Mouse (Mus musculus): ENCODE results near the gene Crisp4. TPM values are rescaled to one million over a fixed set of nuclear protein-coding genes. Genes with fewer than 3 reads are reported as not detected.

Gene Crisp4
- polyA plus RNA-seq, 1 experiment from 2014 or later = not detected

- H3K4me1 ChIP-seq (ENCODE audit: control insufficient read depth in 2 of 2, insufficient read depth in 2 of 2, low read length in 2 of 2) = no peaks in the 10 kb centered on the region
- ATAC-seq (ENCODE audit: insufficient number of reproducible peaks, insufficient read depth, low FRiP score, low read depth) = no peak
- no peaks in the 10 kb centered on the region for H3K27me3 ChIP-seq (ENCODE audit: control insufficient read depth, insufficient read depth, low read length)
- H3K4me3 ChIP-seq (ENCODE audit: control insufficient read depth in 1 of 2, insufficient read depth in 1 of 2, low read depth in 1 of 2, low read length in 2 of 2) = no peak overlapping the region
- H3K9ac ChIP-seq (ENCODE audit: low read length) = no peak overlapping the region
- no peaks in the 10 kb centered on the region for H3K9me3 ChIP-seq (ENCODE audit: control insufficient read depth, low read length)
- no peaks in the 10 kb centered on the region for H3K36me3 ChIP-seq (ENCODE audit: control insufficient read depth, insufficient read depth, low read length)
- H3K4me2 ChIP-seq (ENCODE audit: low read length) = no peak overlapping the region
- no peak overlapping the region for H3K27ac ChIP-seq (replicated peaks in 1 of 2; ENCODE audit: control insufficient read depth in 1 of 2, insufficient read depth in 1 of 2, low read depth in 2 of 2, low read length in 2 of 2)
Measured at GRCm38 (mm10) chr1:18148211-18148610, 2.5 kb upstream of the Crisp4 start.

GRCm38 (mm10) chr1:18131691-18132090 lies 14.0 kb downstream of the Crisp4 start:
- ATAC-seq (ENCODE audit: insufficient number of reproducible peaks, insufficient read depth, low FRiP score, low read depth) = no peak
- Histone ChIP-seq H3K27ac (replicated peaks in 1 of 2; ENCODE audit: control insufficient read depth in 1 of 2, insufficient read depth in 1 of 2, low read depth in 2 of 2, low read length in 2 of 2) (no peak overlapping the region), H3K27me3 (ENCODE audit: control insufficient read depth, insufficient read depth, low read length) (no peaks in the 10 kb centered on the region), H3K4me2 (ENCODE audit: low read length) (no peak overlapping the region), H3K36me3 (ENCODE audit: control insufficient read depth, insufficient read depth, low read length) (no peaks in the 10 kb centered on the region), H3K9ac (ENCODE audit: low read length) (no peak overlapping the region), H3K9me3 (ENCODE audit: control insufficient read depth, low read length) (no peaks in the 10 kb centered on the region), H3K4me3 (ENCODE audit: control insufficient read depth in 1 of 2, insufficient read depth in 1 of 2, low read depth in 1 of 2, low read length in 2 of 2) (no peak overlapping the region), H3K4me1 (ENCODE audit: control insufficient read depth in 2 of 2, insufficient read depth in 2 of 2, low read length in 2 of 2) (no peaks in the 10 kb centered on the region)
- WGBS = 49% methylated on average over 4 of the region's 4 CpGs

- Histone ChIP-seq H3K36me3 (ENCODE audit: control insufficient read depth, insufficient read depth, low read length) (no peaks in the 10 kb centered on the region), H3K4me1 (ENCODE audit: control insufficient read depth in 2 of 2, insufficient read depth in 2 of 2, low read length in 2 of 2) (no peaks in the 10 kb centered on the region), H3K4me2 (ENCODE audit: low read length) (no peak overlapping the region), H3K4me3 (ENCODE audit: control insufficient read depth in 1 of 2, insufficient read depth in 1 of 2, low read depth in 1 of 2, low read length in 2 of 2) (no peak overlapping the region), H3K27ac (replicated peaks in 1 of 2; ENCODE audit: control insufficient read depth in 1 of 2, insufficient read depth in 1 of 2, low read depth in 2 of 2, low read length in 2 of 2) (no peak overlapping the region), H3K9ac (ENCODE audit: low read length) (no peak overlapping the region), H3K27me3 (ENCODE audit: control insufficient read depth, insufficient read depth, low read length) (no peaks in the 10 kb centered on the region), H3K9me3 (ENCODE audit: control insufficient read depth, low read length) (no peaks in the 10 kb centered on the region)
- WGBS = 64% methylated on average over 4 of the region's 4 CpGs
- ATAC-seq (ENCODE audit: insufficient number of reproducible peaks, insufficient read depth, low FRiP score, low read depth) = no peak
Measured at GRCm38 (mm10) chr1:18129983-18130382, 15.7 kb downstream of the Crisp4 start.

- no peak overlapping the region for H3K4me2 ChIP-seq (ENCODE audit: low read length)
- no peaks in the 10 kb centered on the region for H3K4me1 ChIP-seq (ENCODE audit: control insufficient read depth in 2 of 2, insufficient read depth in 2 of 2, low read length in 2 of 2)
- no peak overlapping the region for H3K4me3 ChIP-seq (ENCODE audit: control insufficient read depth in 1 of 2, insufficient read depth in 1 of 2, low read depth in 1 of 2, low read length in 2 of 2)
- H3K36me3 ChIP-seq (ENCODE audit: control insufficient read depth, insufficient read depth, low read length) = no peaks in the 10 kb centered on the region
- ATAC-seq (ENCODE audit: insufficient number of reproducible peaks, insufficient read depth, low FRiP score, low read depth) = no peak
- no peaks in the 10 kb centered on the region for H3K27me3 ChIP-seq (ENCODE audit: control insufficient read depth, insufficient read depth, low read length)
- H3K9me3 ChIP-seq (ENCODE audit: control insufficient read depth, low read length) = no peaks in the 10 kb centered on the region
- WGBS = 28% methylated on average over 5 of the region's 5 CpGs
- no peak overlapping the region for H3K9ac ChIP-seq (ENCODE audit: low read length)
- no peak overlapping the region for H3K27ac ChIP-seq (replicated peaks in 1 of 2; ENCODE audit: control insufficient read depth in 1 of 2, insufficient read depth in 1 of 2, low read depth in 2 of 2, low read length in 2 of 2)
Measured at GRCm38 (mm10) chr1:18106720-18107355, 38.9 kb downstream of the Crisp4 start.

GRCm38 (mm10) chr1:18105866-18106529 lies 39.7 kb downstream of the Crisp4 start:
- no peaks in the 10 kb centered on the region for H3K36me3 ChIP-seq (ENCODE audit: control insufficient read depth, insufficient read depth, low read length)
- H3K4me2 ChIP-seq (ENCODE audit: low read length) = no peak overlapping the region
- H3K4me1 ChIP-seq (ENCODE audit: control insufficient read depth in 2 of 2, insufficient read depth in 2 of 2, low read length in 2 of 2) = no peaks in the 10 kb centered on the region
- no peaks in the 10 kb centered on the region for H3K9me3 ChIP-seq (ENCODE audit: control insufficient read depth, low read length)
- H3K27me3 ChIP-seq (ENCODE audit: control insufficient read depth, insufficient read depth, low read length) = no peaks in the 10 kb centered on the region
- no peak overlapping the region for H3K4me3 ChIP-seq (ENCODE audit: control insufficient read depth in 1 of 2, insufficient read depth in 1 of 2, low read depth in 1 of 2, low read length in 2 of 2)
- H3K27ac ChIP-seq (replicated peaks in 1 of 2; ENCODE audit: control insufficient read depth in 1 of 2, insufficient read depth in 1 of 2, low read depth in 2 of 2, low read length in 2 of 2) = no peak overlapping the region
- no peak for ATAC-seq (ENCODE audit: insufficient number of reproducible peaks, insufficient read depth, low FRiP score, low read depth)
- 43% methylated on average over 5 of the region's 5 CpGs for WGBS
- H3K9ac ChIP-seq (ENCODE audit: low read length) = no peak overlapping the region

GRCm38 (mm10) chr1:18105029-18105865 lies 40.5 kb downstream of the Crisp4 start:
- whole genome bisulfite sequencing = 81% methylated on average over 1 of the region's 1 CpGs
- ATAC-seq (ENCODE audit: insufficient number of reproducible peaks, insufficient read depth, low FRiP score, low read depth) = no peak

More at GRCm38 (mm10) chr1:18105029-18105865, 40.5 kb downstream of the Crisp4 start:
- Histone ChIP-seq H3K27me3 (ENCODE audit: control insufficient read depth, insufficient read depth, low read length) (no peaks in the 10 kb centered on the region), H3K9ac (ENCODE audit: low read length) (no peak overlapping the region), H3K4me2 (ENCODE audit: low read length) (no peak overlapping the region), H3K4me3 (ENCODE audit: control insufficient read depth in 1 of 2, insufficient read depth in 1 of 2, low read depth in 1 of 2, low read length in 2 of 2) (no peak overlapping the region), H3K27ac (replicated peaks in 1 of 2; ENCODE audit: control insufficient read depth in 1 of 2, insufficient read depth in 1 of 2, low read depth in 2 of 2, low read length in 2 of 2) (no peak overlapping the region), H3K9me3 (ENCODE audit: control insufficient read depth, low read length) (no peaks in the 10 kb centered on the region), H3K4me1 (ENCODE audit: control insufficient read depth in 2 of 2, insufficient read depth in 2 of 2, low read length in 2 of 2) (no peaks in the 10 kb centered on the region), H3K36me3 (ENCODE audit: control insufficient read depth, insufficient read depth, low read length) (no peaks in the 10 kb centered on the region)

All from heart, embryonic 14.5 days (tissue).